Mouse (Mus musculus): ENCODE data around the gene Ppp1r18. TPM values are rescaled to one million over a fixed set of nuclear protein-coding genes. Genes with fewer than 3 reads are reported as not detected.

Gene Ppp1r18
- total RNA-seq (2021) = 10 to 100 TPM; 35.4 to 35.6 TPM
- long read RNA-seq, experiment 1, transcript Ppp1r18-205 (3 exons, 3,185 nt) = major isoform, 7 of 15 reads
- long read RNA-seq, experiment 1, partial matches to known transcripts = 4 of 15 reads
- long read RNA-seq, experiment 1, other reads (novel, unspliced or antisense) = 3 of 15 reads
- long read RNA-seq, experiment 2, transcript Ppp1r18-205 (3 exons, 3,185 nt) = major isoform, 7 of 11 reads
- long read RNA-seq, experiment 2, partial matches to known transcripts = 0 of 11 reads
- long read RNA-seq, experiment 2, other reads (novel, unspliced or antisense) = 2 of 11 reads

- DNase-seq = peak; percentile 81
Measured at GRCm38 (mm10) chr17:35865481-35866280, at the start of gene Ppp1r18. Ppp1r18 (plus strand) TSS chr17:35865593.

- no peak for DNase-seq
Measured at GRCm38 (mm10) chr17:35815836-35816235, 49.6 kb upstream of the Ppp1r18 start.

- DNase-seq = no peak
Measured at GRCm38 (mm10) chr17:35816686-35817085, 48.7 kb upstream of the Ppp1r18 start.

- no peak for DNase-seq
Measured at GRCm38 (mm10) chr17:35817226-35817625, 48.2 kb upstream of the Ppp1r18 start.

GRCm38 (mm10) chr17:35820111-35820510, 45.3 kb upstream of the Ppp1r18 start:
- DNase-seq = no peak

- peak; percentile 89 for DNase-seq
Measured at GRCm38 (mm10) chr17:35821439-35822430, 43.7 kb upstream of the Ppp1r18 start, which contains the start of gene Ier3. Ier3 (plus strand) TSS chr17:35821684.

- no peak for DNase-seq
Measured at GRCm38 (mm10) chr17:35822564-35822963, 42.8 kb upstream of the Ppp1r18 start.

- DNase-seq = peak; percentile 90
Measured at GRCm38 (mm10) chr17:35822964-35823937, 42.1 kb upstream of the Ppp1r18 start, which contains the start of gene Flot1. Flot1 (plus strand) TSS chr17:35823230.

GRCm38 (mm10) chr17:35824402-35824801, 41.0 kb upstream of the Ppp1r18 start:
- DNase-seq = no peak

- DNase-seq = no peak
Measured at GRCm38 (mm10) chr17:35825109-35825850, 40.1 kb upstream of the Ppp1r18 start.

GRCm38 (mm10) chr17:35829737-35830136, 35.7 kb upstream of the Ppp1r18 start:
- peak; percentile 90 for DNase-seq

GRCm38 (mm10) chr17:35832400-35833238, 32.8 kb upstream of the Ppp1r18 start:
- no peak for DNase-seq

- no peak for DNase-seq
Measured at GRCm38 (mm10) chr17:35833239-35833751, 32.1 kb upstream of the Ppp1r18 start.

- no peak for DNase-seq
Measured at GRCm38 (mm10) chr17:35833894-35834293, 31.5 kb upstream of the Ppp1r18 start.

- DNase-seq = no peak
Measured at GRCm38 (mm10) chr17:35834696-35835422, 30.5 kb upstream of the Ppp1r18 start.

GRCm38 (mm10) chr17:35835424-35836140, 29.8 kb upstream of the Ppp1r18 start:
- DNase-seq = peak; percentile 33

Data from adrenal gland, postnatal 10 days (tissue).